Mouse (Mus musculus) thymus, adult 2 months (tissue): ENCODE results near the gene Tvp23a. TPM values are rescaled to one million over a fixed set of nuclear protein-coding genes. Genes with fewer than 3 reads are reported as not detected.

Experiments
- DNase-seq: peaks from one replicate; pipeline ENCODE4 v3.0.0; 2021
- H3K27ac ChIP-seq: fragments of 200-500 bp; 2 replicates; pipeline ENCODE4 v1.5.1; 2012; ENCODE audit warnings: low read length, control low read depth; ENCODE audit not compliant: control insufficient read depth, insufficient read depth
- H3K27me3 ChIP-seq: fragments of 200-500 bp; 2 replicates; pipeline ENCODE4 v1.6.1; 2012; ENCODE audit warnings: mild to moderate bottlenecking, low read length, moderate library complexity, mixed read lengths; ENCODE audit not compliant: control insufficient read depth, insufficient read depth
- H3K36me3 ChIP-seq: fragments of 200-500 bp; 2 replicates; pipeline ENCODE4 v1.6.1; 2012; ENCODE audit warnings: mild to moderate bottlenecking, low read length, moderate library complexity; ENCODE audit not compliant: control insufficient read depth, insufficient read depth
- H3K4me1 ChIP-seq: fragments of 200-500 bp; replicated peaks from 2 replicates; pipeline ENCODE4 v1.6.1; 2012; ENCODE audit warnings: low read length; ENCODE audit not compliant: control insufficient read depth, insufficient read depth
- H3K4me3 ChIP-seq: fragments of 200-500 bp; 2 replicates; pipeline ENCODE4 v1.5.1; 2012; ENCODE audit warnings: mild to moderate bottlenecking, low read length, control low read depth, moderate library complexity; ENCODE audit not compliant: control insufficient read depth, insufficient read depth
- CTCF ChIP-seq: fragments of 200-500 bp; IDR thresholded peaks from 2 replicates; pipeline ENCODE4 v1.5.1; 2012; ENCODE audit warnings: mild to moderate bottlenecking, control low read depth, low read length, moderate library complexity, borderline replicate concordance; ENCODE audit not compliant: control insufficient read depth, poor library complexity, insufficient read depth; ENCODE audit errors: extremely low read depth
- POLR2A ChIP-seq: fragments of 200-500 bp; IDR thresholded peaks from 2 replicates; pipeline ENCODE4 v1.6.1; 2012; ENCODE audit warnings: mild to moderate bottlenecking, low read length, control low read depth, moderate library complexity; ENCODE audit not compliant: control insufficient read depth, poor library complexity, insufficient read depth; ENCODE audit errors: extremely low read depth
- WGBS: fragments of 180-500 bp; shearing (Covaris S2); methylation state at CpG from one replicate; pipeline ENCODE4 v1.1.7; 2018; 5-methylcytosine and 5-hydroxymethylcytosine counted together
- polyA plus RNA-seq: library from polyadenylated mRNA; depleted of rRNA; stranded (reverse); fragments of >200 nt; gene quantifications from 2 replicates; pipeline ENCODE4 v1.2.3, GENCODE M21; 2012

The Tvp23a gene
- polyA plus RNA-seq, 1 experiment: 3.2 TPM

GRCm38 (mm10) chr16:10443723-10444122 lies 3.4 kb downstream of the Tvp23a start:
- H3K27me3 ChIP-seq: no peaks in the 10 kb centered on the region
- no peak for TF ChIP-seq CTCF
- TF ChIP-seq POLR2A: no peak

DNA sequence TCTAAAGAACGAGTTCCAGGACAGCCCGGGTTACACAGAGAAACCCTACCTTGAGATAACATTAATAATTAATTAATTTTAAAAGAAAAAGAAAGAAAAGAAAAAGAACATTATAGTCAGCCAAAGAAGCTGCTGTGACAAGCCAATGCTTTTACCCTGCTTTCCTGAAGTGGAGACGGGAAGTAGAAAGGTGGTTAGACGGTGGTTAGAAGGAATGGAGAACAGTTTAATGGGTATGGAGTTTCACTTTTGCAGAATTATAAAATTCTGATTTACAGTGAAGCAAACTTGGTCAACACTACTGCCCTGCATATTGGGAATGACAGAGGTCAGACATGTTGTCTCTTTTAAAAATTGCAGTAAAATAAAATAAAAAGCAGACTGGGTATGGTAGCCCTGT lies 5.4 kb downstream of the Tvp23a start:
- no peak overlapping the region for H3K4me3 ChIP-seq
- no peaks in the 10 kb centered on the region for H3K4me1 ChIP-seq
- no peaks in the 10 kb centered on the region for H3K27me3 ChIP-seq
- DNase-seq: no peak
- 52% methylated on average over 4 of the region's 4 CpGs for WGBS
- no peak overlapping the region for H3K27ac ChIP-seq
- TF ChIP-seq CTCF: no peak
- no peak for TF ChIP-seq POLR2A
- no peaks in the 10 kb centered on the region for H3K36me3 ChIP-seq

More at GRCm38 (mm10) chr16:10443723-10444122, 3.4 kb downstream of the Tvp23a start:
- no peak overlapping the region for H3K27ac ChIP-seq
- no peaks in the 10 kb centered on the region; the same call in 1 of the 2 replicates for H3K4me1 ChIP-seq
- no peaks in the 10 kb centered on the region for H3K36me3 ChIP-seq
- DNase-seq: no peak
- no peak overlapping the region for H3K4me3 ChIP-seq

DNA sequence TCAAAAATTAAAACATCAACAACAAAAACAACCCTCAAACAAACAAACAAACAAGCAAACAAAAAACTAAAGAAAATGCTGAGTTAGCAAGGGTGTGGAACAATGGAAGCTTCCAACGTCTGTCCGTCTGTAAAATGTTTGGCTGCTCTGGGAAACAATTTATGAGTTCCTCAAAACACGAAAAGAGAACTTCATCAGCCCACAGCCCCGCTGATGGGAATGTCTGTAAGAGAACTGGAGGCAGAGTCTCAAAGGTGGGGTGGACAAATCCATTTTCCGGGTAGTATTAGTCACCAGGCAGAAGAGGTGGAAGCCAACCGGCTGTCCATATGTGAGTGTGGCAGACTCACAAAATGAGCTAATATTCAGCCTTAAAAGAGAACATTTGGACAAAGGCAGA lies 5.8 kb downstream of the Tvp23a start:
- 51% methylated on average over 6 of the region's 6 CpGs for WGBS
- Histone ChIP-seq H3K4me3 (no peak overlapping the region), H3K4me1 (no peaks in the 10 kb centered on the region), H3K27me3 (no peaks in the 10 kb centered on the region), H3K27ac (no peak overlapping the region), H3K36me3 (no peaks in the 10 kb centered on the region)
- TF ChIP-seq POLR2A: no peak
- no peak for TF ChIP-seq CTCF
- no peak for DNase-seq

DNA sequence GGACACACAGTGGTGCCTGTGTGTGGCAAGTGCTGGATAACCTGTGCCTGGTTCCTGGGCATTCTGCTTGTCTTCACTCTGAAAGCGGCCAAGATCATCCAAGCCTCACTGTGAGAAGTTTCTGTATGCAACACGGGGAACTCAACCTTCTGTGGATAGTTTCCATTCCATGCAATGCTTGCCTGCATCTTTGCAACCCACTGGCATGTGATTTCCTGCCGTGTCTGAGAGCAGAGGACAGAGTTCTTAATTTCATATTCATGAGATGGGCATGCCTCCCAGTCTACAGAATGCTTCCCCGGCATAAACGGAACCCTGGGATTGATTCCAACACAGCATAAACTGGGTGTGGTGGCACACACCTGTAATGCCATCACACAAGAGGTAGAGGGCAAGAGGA lies 9.1 kb downstream of the Tvp23a start:
- no peak for DNase-seq
- Histone ChIP-seq H3K4me3 (no peak overlapping the region), H3K27me3 (no peaks in the 10 kb centered on the region), H3K27ac (no peak overlapping the region), H3K36me3 (no peaks in the 10 kb centered on the region), H3K4me1 (peaks cover 8% of the 10 kb centered on the region; the same call in 1 of the 2 replicates)
- 72% methylated on average over 5 of the region's 5 CpGs for WGBS
- TF ChIP-seq POLR2A: no peak

DNA sequence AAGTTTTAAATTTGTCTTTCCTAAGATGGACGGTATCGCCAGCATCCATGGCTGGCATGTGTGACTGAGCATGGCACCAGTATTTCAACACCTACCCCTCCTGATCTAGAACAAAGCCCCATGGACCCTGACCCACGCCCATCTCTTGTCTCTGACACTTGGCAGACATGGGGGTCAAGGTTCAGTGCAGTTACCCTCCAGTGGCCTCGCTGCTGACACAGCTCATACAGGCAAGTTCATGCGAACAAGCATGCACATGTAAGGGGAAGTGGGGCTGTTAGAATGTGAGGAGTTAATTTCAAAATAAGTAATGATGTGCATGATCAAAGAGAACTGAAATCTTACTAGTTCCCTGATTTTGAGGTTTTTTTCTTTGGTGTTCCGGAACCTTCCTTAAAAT lies 11.0 kb downstream of the Tvp23a start:
- no peak for DNase-seq
- H3K27ac ChIP-seq: no peak overlapping the region
- no peak overlapping the region for H3K4me3 ChIP-seq
- H3K36me3 ChIP-seq: no peaks in the 10 kb centered on the region
- 90% methylated on average over 6 of the region's 6 CpGs for WGBS
- peaks cover 8% of the 10 kb centered on the region; the same call in 1 of the 2 replicates for H3K4me1 ChIP-seq
- TF ChIP-seq CTCF (no peak), POLR2A (no peak)
- H3K27me3 ChIP-seq: no peaks in the 10 kb centered on the region

- H3K27me3 ChIP-seq: no peaks in the 10 kb centered on the region
- H3K27ac ChIP-seq: no peak overlapping the region
- H3K4me3 ChIP-seq: no peak overlapping the region
- WGBS: 85% methylated on average over 5 of the region's 5 CpGs
- H3K4me1 ChIP-seq: peaks cover 11% of the 10 kb centered on the region
- TF ChIP-seq POLR2A: no peak
- no peak for TF ChIP-seq CTCF
- DNase-seq: no peak
- no peaks in the 10 kb centered on the region for H3K36me3 ChIP-seq
Observed at GRCm38 (mm10) chr16:10433344-10433743, 13.8 kb downstream of the Tvp23a start.

- TF ChIP-seq POLR2A (no peak), CTCF (no peak)
- Histone ChIP-seq H3K27ac (no peak overlapping the region), H3K4me1 (peaks cover 18% of the 10 kb centered on the region), H3K27me3 (no peaks in the 10 kb centered on the region), H3K4me3 (no peak overlapping the region), H3K36me3 (no peaks in the 10 kb centered on the region)
- no peak for DNase-seq
- WGBS: 90% methylated on average over 4 of the region's 4 CpGs
Observed at GRCm38 (mm10) chr16:10432387-10432786, 14.8 kb downstream of the Tvp23a start.
